Mouse (Mus musculus): ENCODE measurements around the gene Slc20a1. TPM values are rescaled to one million over a fixed set of nuclear protein-coding genes. Genes with fewer than 3 reads are reported as not detected.

Gene Slc20a1
- polyA plus RNA-seq, 1 experiment from 2014 or later: 49.7 TPM

DNA sequence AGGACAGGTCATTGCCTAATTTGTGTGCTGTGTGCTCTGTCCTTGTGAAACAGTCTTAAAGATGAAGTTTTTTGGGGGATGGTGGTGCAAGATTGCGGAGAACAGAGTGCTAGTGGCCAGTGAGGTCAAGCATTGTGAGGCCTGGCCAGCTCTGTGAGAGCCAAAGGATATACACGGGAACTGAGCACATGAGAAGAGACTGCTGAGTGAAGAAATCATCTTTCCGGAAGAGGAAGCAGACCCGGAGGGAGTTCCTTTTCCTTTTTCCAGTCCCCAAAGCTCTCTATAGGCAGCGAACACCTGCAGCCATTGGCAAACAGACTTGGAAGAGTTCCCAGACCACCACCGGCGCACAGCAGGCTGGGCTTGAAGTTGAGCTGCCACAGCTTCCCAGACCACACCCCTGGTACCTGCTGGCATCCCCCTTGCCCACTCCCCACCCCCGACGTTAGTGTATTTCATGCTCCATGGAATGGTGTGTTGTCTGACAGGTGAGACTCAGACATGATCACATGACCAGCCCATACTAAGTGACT, 22.6 kb downstream of the Slc20a1 start:
- Histone ChIP-seq H3K4me3 (no peak overlapping the region), H3K4me1 (peaks cover 21% of the 10 kb centered on the region), H3K9me3 (replicated peaks) (no peaks in the 10 kb centered on the region), H3K27me3 (ENCODE audit: low read depth, poor library complexity, severe bottlenecking) (no peaks in the 10 kb centered on the region), H3K36me3 (no peaks in the 10 kb centered on the region), H3K27ac (no peak overlapping the region)
- no peak for DNase-seq (ENCODE audit: low spot score)
- WGBS: 81% methylated on average over 9 of the region's 9 CpGs

- Histone ChIP-seq H3K36me3 (no peaks in the 10 kb centered on the region), H3K4me1 (peaks cover 14% of the 10 kb centered on the region), H3K9me3 (replicated peaks) (no peaks in the 10 kb centered on the region), H3K27ac (no peak overlapping the region), H3K4me3 (no peak overlapping the region), H3K27me3 (ENCODE audit: low read depth, poor library complexity, severe bottlenecking) (no peaks in the 10 kb centered on the region)
- no peak for DNase-seq (ENCODE audit: low spot score)
- 83% methylated on average over 4 of the region's 4 CpGs for WGBS
Measured at GRCm38 (mm10) chr2:129224178-129224577, 25.6 kb downstream of the Slc20a1 start.

DNA sequence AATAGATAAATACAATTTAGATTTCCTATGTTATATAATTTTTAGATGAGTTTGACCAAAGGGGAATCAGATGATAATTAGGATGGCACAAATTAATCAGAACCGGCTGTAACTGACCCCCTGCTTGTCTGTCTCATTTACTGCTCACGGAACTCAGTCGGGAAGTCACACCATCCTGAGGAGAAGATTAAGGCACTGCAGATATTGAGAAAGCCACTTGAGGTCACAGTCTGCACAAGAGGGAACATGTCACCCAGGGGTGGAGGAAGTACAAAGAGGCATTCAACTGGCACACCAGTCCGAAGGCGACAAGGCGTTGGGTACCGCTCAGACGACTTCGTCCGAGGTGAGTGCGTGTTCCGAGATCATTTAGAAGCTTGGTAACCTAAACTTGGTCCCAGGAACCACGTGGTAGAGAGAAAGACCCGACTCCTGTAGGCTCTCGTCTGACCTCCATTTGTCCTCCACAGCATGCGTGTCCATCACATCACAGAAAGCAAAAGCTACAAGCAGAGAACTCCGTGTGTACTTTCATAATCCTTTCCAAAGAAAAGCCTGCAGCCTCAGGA, 26.8 kb downstream of the Slc20a1 start:
- no peak overlapping the region for H3K27ac ChIP-seq
- H3K36me3 ChIP-seq: no peaks in the 10 kb centered on the region
- no peak overlapping the region for H3K4me3 ChIP-seq
- H3K4me1 ChIP-seq: peaks cover 14% of the 10 kb centered on the region
- 93% methylated on average over 17 of the region's 17 CpGs for WGBS
- DNase-seq (ENCODE audit: low spot score): no peak
- no peaks in the 10 kb centered on the region for H3K9me3 ChIP-seq (replicated peaks)
- no peaks in the 10 kb centered on the region for H3K27me3 ChIP-seq (ENCODE audit: low read depth, poor library complexity, severe bottlenecking)

DNA sequence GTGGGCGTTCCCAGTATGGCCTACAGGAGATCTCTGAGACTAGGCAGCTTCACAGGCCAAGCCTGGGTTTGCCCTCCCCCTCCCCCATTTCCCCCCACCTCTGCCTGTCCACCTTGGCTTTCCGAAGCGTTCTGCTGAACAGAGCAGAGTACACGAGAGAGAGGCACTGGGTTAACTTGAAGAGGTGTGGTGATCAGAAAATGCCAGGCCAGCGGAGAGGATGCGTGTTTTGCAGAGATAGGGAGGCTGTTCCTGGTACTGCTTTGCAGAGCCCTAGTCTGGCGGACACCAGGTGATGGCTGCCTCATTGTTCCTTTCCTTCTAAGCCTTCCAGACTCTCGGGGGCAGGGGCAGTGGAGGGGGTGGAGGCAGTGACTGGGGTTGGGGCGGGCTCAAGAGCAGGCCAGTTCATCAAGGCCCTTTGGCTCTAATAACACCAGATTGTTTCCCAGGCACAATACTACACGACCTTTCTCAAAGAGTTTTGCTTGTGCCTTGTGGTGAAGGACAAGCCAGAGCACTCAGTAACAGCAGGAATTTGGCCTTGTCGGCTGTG, 27.8 kb downstream of the Slc20a1 start:
- Histone ChIP-seq H3K4me1 (peaks cover 14% of the 10 kb centered on the region), H3K27ac (peak overlapping the region; percentile 61), H3K4me3 (no peak overlapping the region), H3K9me3 (replicated peaks) (no peaks in the 10 kb centered on the region), H3K27me3 (ENCODE audit: low read depth, poor library complexity, severe bottlenecking) (no peaks in the 10 kb centered on the region), H3K36me3 (no peaks in the 10 kb centered on the region)
- no peak for DNase-seq (ENCODE audit: low spot score)
- 68% methylated on average over 11 of the region's 11 CpGs for WGBS

GRCm38 (mm10) chr2:129227011-129227529, 28.5 kb downstream of the Slc20a1 start:
- 86% methylated on average over 7 of the region's 7 CpGs for WGBS
- DNase-seq (ENCODE audit: low spot score): no peak
- Histone ChIP-seq H3K9me3 (replicated peaks) (no peaks in the 10 kb centered on the region), H3K27me3 (ENCODE audit: low read depth, poor library complexity, severe bottlenecking) (no peaks in the 10 kb centered on the region), H3K36me3 (no peaks in the 10 kb centered on the region), H3K27ac (peak overlapping the region; percentile 61; the same call in 1 of the 2 replicates), H3K4me1 (peaks cover 12% of the 10 kb centered on the region), H3K4me3 (no peak overlapping the region)

DNA sequence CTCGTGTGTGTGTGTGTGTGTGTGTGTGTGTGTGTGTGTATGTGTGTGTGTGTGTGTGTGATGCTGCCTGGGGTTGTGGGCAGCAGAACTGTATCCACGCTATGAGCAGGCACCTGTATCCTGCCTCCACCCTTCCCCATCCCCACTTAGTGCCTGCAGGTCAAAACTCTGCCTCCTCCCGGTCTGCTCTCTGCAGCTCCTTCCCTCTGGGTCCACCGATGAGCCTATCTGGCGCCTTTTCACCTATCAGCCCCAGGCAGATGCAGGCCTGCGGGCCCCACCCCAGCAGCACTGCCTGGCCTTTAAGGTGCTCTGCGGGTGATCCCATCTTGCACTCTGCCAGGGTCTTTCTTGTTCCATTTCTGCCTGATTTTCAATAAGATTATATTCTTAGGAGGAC, 29.1 kb downstream of the Slc20a1 start:
- Histone ChIP-seq H3K4me3 (no peak overlapping the region), H3K4me1 (peaks cover 8% of the 10 kb centered on the region; the same call in 1 of the 2 replicates), H3K36me3 (no peaks in the 10 kb centered on the region), H3K27me3 (ENCODE audit: low read depth, poor library complexity, severe bottlenecking) (no peaks in the 10 kb centered on the region), H3K27ac (no peak overlapping the region; the same call in 1 of the 2 replicates), H3K9me3 (replicated peaks) (no peaks in the 10 kb centered on the region)
- no peak for DNase-seq (ENCODE audit: low spot score)
- WGBS: 79% methylated on average over 6 of the region's 7 CpGs

GRCm38 (mm10) chr2:129228571-129228970, 30.0 kb downstream of the Slc20a1 start:
- H3K36me3 ChIP-seq: no peaks in the 10 kb centered on the region
- no peaks in the 10 kb centered on the region for H3K9me3 ChIP-seq (replicated peaks)
- DNase-seq (ENCODE audit: low spot score): no peak
- H3K27ac ChIP-seq: no peak overlapping the region
- no peak overlapping the region for H3K4me3 ChIP-seq
- WGBS: 94% methylated on average over 4 of the region's 4 CpGs
- no peaks in the 10 kb centered on the region for H3K27me3 ChIP-seq (ENCODE audit: low read depth, poor library complexity, severe bottlenecking)
- H3K4me1 ChIP-seq: peaks cover 8% of the 10 kb centered on the region; the same call in 1 of the 2 replicates

DNA sequence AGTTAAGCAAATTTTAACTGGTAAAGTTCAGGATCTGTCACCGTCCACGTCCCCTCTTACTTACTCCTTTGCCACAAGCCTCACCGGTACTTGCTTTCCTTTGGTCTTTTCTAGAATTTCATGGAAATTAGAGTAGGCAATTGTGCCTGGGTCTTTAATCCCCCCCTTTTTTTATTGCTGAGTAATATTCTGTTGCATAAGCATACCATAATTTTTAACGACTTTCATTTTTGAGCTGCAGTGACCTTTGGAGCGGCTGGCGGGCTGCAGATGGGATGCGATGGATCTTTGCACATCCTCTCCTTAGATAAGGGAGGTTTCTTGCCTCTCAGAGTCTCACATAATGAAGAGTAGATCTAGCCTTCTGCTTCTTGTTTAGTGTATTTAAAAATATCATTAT, 30.8 kb downstream of the Slc20a1 start:
- no peak overlapping the region for H3K27ac ChIP-seq
- DNase-seq (ENCODE audit: low spot score): no peak
- 95% methylated on average over 7 of the region's 7 CpGs for WGBS
- H3K27me3 ChIP-seq (ENCODE audit: low read depth, poor library complexity, severe bottlenecking): no peaks in the 10 kb centered on the region
- no peaks in the 10 kb centered on the region for H3K36me3 ChIP-seq
- no peak overlapping the region for H3K4me3 ChIP-seq
- H3K9me3 ChIP-seq (replicated peaks): no peaks in the 10 kb centered on the region
- H3K4me1 ChIP-seq: peaks cover 8% of the 10 kb centered on the region; the same call in 1 of the 2 replicates

DNA sequence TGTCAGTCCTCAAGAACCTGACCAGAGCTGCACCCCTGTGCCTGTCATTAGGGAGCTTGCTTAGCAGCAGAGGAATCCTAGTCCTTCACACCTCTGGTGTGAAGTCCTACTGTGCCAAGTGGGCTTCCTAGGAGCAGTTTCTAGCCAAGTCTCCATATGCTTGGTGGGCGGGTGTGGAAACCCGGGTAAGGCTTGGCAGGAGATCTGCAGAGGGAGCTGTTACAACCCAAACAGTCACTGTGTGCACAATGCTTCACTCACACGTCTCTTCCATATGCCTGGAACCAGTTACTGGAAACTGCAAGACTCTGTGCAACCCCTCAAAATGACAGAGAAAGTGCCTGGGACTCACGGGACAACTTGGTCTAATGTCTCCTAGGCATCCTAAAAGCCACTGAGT, 33.5 kb downstream of the Slc20a1 start:
- Histone ChIP-seq H3K27ac (no peak overlapping the region), H3K27me3 (ENCODE audit: low read depth, poor library complexity, severe bottlenecking) (no peaks in the 10 kb centered on the region), H3K4me3 (no peak overlapping the region), H3K4me1 (no peaks in the 10 kb centered on the region), H3K36me3 (no peaks in the 10 kb centered on the region), H3K9me3 (replicated peaks) (no peaks in the 10 kb centered on the region)
- WGBS: 45% methylated on average over 4 of the region's 4 CpGs
- no peak for DNase-seq (ENCODE audit: low spot score)

- DNase-seq (ENCODE audit: low spot score): no peak
- peak overlapping the region; percentile 39; the same call in 1 of the 2 replicates for H3K27ac ChIP-seq
Measured at GRCm38 (mm10) chr2:129232484-129232883, 33.9 kb downstream of the Slc20a1 start.

DNA sequence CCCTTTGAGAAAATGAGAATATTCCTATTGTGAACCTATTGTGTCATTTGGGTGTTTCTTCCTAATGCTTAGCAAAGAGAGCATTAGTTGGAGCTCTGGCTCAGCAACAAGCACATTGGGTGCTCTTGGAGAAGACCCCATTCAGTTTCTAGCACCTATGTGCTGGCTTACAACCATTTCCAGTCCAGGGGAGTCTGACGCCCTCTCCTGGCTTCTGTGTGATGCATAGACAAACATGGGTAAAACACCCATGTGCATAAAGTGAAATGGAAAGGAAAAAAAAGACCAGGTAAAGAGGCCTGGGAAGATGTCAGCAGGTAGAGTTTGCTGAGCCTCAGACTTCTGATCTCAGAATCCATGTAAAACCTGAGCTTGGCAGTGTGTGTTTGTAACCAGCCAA, 34.7 kb downstream of the Slc20a1 start:
- 92% methylated on average over 1 of the region's 1 CpGs for WGBS
- DNase-seq (ENCODE audit: low spot score): no peak
- H3K4me3 ChIP-seq: no peak overlapping the region

More at GRCm38 (mm10) chr2:129232484-129232883, 33.9 kb downstream of the Slc20a1 start:
- Histone ChIP-seq H3K9me3 (replicated peaks) (no peaks in the 10 kb centered on the region), H3K4me1 (no peaks in the 10 kb centered on the region), H3K36me3 (no peaks in the 10 kb centered on the region), H3K27me3 (ENCODE audit: low read depth, poor library complexity, severe bottlenecking) (no peaks in the 10 kb centered on the region), H3K4me3 (no peak overlapping the region)
- WGBS: 84% methylated on average over 9 of the region's 9 CpGs

GRCm38 (mm10) chr2:129233803-129234477, 35.4 kb downstream of the Slc20a1 start:
- no peaks in the 10 kb centered on the region for H3K36me3 ChIP-seq
- no peaks in the 10 kb centered on the region for H3K4me1 ChIP-seq
- no peak for DNase-seq (ENCODE audit: low spot score)
- no peak overlapping the region for H3K4me3 ChIP-seq
- no peaks in the 10 kb centered on the region for H3K9me3 ChIP-seq (replicated peaks)
- WGBS: 55% methylated on average over 9 of the region's 9 CpGs
- no peaks in the 10 kb centered on the region for H3K27me3 ChIP-seq (ENCODE audit: low read depth, poor library complexity, severe bottlenecking)
- no peak overlapping the region; the same call in 1 of the 2 replicates for H3K27ac ChIP-seq

More for the DNA sequence above, 34.7 kb downstream of the Slc20a1 start:
- no peaks in the 10 kb centered on the region for H3K27me3 ChIP-seq (ENCODE audit: low read depth, poor library complexity, severe bottlenecking)
- H3K9me3 ChIP-seq (replicated peaks): no peaks in the 10 kb centered on the region
- H3K4me1 ChIP-seq: no peaks in the 10 kb centered on the region
- no peaks in the 10 kb centered on the region for H3K36me3 ChIP-seq
- no peak overlapping the region for H3K27ac ChIP-seq

GRCm38 (mm10) chr2:129234731-129235130, 36.2 kb downstream of the Slc20a1 start:
- Histone ChIP-seq H3K27me3 (ENCODE audit: low read depth, poor library complexity, severe bottlenecking) (no peaks in the 10 kb centered on the region), H3K9me3 (replicated peaks) (no peaks in the 10 kb centered on the region), H3K36me3 (no peaks in the 10 kb centered on the region), H3K4me3 (no peak overlapping the region), H3K4me1 (no peaks in the 10 kb centered on the region), H3K27ac (no peak overlapping the region)
- 85% methylated on average over 2 of the region's 2 CpGs for WGBS
- no peak for DNase-seq (ENCODE audit: low spot score)

Data from limb, embryonic 10.5 days (tissue).